Mouse (Mus musculus) layer of hippocampus, adult 8-10 months (tissue): ENCODE data around the gene Herc1. TPM values are rescaled to one million over a fixed set of nuclear protein-coding genes. Genes with fewer than 3 reads are reported as not detected.
A peak's percentile ranks its signal among the peaks of the same experiment; 100 is the strongest.
"Not testable (repeated sequence)": the region's sequence is repeated elsewhere in the genome, so short reads cannot be mapped to it uniquely, and the experiment has no call there.

Source experiments
- DNase-seq, 2 experiments: peaks; one replicate each; pipeline ENCODE4 v3.0.0; 2022; ENCODE audit warnings: low spot score in 2 of 2
- total RNA-seq, 4 experiments: library from RNA; stranded (reverse); gene quantifications; 2 replicates each; pipeline ENCODE4 v1.2.4; 2022

The Herc1 gene
- total RNA-seq, 4 experiments from 2014 or later: 102 to 128 (median 112) TPM

DNA sequence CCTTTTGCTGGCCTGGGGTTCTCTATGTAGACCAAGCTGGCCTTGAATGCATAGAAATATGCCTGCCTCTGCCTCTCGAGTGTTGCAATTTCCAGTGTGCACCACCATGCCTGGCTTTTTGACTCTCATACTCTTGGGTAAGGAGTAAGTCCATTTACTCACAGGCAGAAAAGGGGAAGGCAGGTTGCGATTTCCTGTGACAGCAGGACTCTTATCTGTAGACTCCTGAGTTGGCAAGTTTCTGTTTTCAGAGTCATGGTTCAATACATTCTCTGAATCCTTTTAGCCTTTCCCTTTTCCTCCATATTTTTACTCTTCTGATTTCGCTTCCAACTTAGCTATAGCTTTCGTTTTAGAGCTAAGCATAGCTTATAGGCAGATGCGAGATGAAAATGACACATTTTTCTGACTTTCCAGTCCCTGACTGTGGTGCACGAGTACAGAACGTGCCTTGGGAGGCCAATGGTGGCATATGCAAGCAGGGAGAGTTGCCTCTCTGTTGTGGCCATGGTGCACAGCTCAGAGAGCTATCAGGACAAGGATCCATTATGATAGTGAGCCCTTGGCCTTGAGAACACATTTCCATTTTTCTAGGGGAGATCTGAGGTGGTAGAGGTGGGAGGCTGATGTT, 2.7 kb upstream of the Herc1 start:
- DNase-seq: no peak

DNA sequence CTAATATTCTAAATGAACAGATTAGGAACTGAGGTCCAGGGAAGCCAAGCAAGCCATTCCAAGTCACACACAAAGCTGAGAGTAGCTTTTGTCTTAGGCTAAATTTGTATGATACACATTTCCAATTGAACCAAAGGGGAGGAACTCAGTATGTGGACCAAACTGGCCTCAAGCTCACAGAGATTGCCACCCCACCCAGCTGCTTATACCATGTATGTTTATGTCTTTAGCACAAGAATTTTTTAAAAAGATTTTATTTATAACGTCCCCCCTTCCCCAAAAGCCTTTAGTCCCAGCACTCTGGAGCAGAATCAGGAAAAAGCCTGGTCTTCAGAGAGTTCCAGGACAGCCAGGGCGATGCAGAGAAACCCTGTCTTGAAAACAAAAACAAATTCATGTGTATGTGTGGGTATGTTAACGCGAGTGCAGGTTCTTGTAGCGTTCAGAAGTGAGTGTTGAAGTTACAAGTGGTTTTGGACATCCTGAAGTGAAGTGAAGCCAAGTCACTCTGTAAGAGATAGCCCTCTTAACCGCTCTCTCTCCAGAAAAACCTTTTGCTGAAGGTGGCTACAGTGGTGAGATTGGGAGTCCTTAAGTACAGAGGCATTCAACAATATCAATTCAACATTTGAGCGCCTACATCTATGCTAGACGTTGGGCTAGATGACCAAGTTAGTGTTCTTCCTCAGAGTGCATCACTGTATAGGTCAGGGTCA, 948 bp upstream of the Herc1 start:
- DNase-seq: no peak

DNA sequence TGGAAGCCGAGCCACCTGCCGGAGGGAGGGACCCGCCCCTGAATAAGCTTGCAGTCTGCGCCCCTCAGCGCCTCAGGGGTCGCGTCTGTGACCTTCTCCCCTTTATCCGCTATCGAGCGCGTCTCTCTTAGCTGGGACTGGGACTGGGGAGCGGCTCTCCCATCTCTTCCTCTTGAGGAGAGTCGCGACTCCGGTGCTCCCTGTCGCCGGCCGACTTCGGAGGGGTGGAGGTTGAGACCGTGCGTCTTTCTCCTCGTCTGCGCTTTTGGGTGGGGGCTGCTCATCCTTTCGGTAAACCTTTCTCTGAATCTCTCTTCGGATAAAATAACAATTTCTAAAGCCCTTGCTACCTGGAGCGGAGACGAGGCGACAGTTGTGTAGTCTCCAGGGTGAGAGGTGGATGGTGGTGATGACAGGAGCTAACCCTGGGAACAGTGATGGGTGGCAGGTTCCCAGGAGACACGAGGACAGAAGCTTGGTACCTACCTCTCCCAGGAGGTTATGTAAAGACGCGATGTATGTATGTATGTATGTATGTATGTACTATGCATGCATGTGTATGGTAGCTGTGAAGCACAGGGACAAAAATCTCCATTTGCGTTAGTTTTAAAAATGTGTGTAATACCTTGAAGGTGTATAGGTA, 659 bp downstream of the Herc1 start:
- DNase-seq: peak in 1 of 2 experiments; percentile 13

DNA sequence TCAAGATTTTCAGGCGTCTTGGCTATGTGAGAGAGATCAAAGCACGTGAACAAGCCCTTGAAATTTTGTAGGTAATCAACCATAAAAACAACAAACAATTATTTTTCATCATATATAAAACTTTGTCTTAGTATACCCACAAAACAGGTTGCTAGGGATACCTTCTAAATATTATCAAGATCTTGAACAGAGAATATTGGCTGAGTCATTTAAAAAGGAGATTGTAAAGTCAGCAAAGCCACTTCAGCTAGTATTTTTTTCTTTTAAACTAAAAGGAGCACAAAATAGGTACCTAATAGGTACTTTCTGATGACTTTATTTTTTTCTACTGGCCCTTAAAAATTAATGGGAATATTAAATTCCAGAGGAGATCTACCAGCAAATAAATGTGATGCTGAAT, 2.5 kb downstream of the Herc1 start:
- no peak for DNase-seq

DNA sequence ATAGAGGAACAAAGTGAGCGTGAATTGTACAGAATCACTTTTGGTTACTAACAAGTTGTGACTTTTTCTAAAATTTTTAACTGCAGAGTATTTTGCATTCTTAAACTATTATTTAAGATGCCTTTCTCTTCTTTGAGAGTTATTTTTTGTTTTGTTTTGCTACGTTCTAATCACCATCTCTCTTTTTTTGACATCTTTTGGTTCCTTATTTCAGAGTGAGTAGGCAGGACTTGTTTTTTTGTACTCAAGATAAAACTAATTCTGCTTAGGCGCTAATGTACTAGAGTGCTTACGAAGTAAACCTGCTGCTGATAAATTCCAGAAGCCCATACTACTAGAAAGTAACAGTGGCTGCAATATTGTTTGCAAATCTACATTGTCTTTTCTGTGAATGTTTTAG, 8.9 kb downstream of the Herc1 start:
- DNase-seq: no peak

DNA sequence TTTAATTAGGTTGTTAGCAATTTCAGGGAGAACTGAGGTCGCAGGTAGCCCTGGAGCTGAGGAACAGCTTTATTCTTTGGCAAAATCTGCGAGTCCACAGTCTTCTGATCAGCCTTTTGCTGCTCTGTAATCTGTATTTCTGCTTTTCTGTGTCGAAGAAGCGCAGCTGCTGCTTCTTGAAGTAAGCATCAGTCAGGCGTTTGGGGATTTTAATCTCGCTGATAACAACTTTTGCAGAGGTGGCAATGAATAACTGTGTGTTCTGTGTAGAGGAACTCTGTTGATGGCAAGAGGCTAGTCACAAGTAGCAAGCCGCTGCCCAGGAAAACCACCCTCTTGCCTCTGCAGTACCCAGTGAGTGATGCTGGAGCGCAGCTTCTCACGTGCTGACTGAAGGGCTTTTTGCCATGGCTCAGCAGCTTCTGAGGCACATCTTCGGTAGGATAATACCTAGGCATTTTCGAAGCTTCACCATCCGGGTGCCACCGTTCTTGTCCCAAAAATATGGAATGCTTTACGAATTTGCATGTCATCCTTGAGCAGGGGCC, 10.0 kb downstream of the Herc1 start:
- peak in 1 of 2 experiments; percentile 13 for DNase-seq

DNA sequence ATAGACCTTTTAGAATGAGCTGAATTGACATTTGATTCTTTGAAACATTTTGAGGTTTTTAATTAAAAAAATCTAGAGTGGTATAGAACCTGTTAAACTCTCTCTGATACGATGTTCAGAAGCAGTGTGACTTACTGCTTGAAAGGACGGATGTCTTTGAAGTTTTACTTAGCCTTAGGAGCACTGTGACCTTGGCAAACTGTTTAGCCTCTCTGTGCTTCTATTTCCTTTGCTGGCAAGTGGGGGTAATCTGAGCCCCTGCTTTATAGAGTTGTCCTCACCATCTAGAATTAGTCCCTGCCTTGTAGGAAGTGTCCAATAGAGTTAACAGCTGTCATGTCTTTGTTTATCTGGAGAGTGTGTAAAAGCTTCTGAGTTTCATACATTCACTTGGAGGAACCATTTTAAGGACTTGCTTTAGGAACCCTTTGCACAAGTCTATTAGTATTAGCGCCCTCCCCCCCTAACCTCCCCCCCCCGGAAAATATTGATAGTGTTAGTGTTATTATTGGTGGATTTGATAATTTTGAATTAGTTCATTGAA, 18.7 kb downstream of the Herc1 start:
- no peak for DNase-seq

DNA sequence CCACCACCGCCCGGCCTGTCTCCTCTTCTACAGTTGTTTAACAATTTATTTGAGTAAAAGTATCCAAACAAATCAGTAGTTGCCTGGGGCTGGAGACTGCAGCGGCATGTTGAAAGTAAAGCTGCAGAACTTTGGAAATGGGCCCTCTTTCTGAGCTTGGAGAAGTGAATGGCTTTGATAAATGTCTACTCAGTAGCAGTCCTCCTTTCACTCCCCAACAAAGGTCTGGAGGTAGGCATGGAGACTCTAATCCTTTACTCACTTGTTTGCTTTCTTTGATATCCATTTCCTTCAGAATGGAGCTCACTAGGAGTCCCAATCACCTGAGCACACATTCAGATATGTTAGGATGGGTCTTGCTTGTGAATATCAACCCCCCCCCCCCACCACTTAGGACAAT, 20.1 kb downstream of the Herc1 start:
- DNase-seq: no peak

DNA sequence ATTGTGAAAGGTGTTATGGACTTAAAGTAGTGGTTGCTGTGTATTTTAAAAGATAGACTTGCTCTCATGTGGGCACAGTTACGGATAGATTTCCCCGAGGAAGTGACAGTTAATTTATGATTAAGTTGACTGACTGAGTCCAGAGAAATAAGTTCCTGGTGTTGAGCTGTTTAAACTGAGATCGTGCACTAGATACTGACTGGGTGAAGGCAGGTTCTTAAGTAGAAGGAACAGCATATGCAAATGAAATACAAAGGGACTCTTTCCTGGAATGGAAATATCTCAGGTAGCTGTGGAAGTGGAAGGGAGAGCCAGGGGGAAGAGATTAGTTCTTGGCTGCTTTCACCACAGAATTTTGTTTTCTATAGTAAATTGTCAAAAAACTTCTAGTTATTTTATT, 20.6 kb downstream of the Herc1 start:
- no peak for DNase-seq

DNA sequence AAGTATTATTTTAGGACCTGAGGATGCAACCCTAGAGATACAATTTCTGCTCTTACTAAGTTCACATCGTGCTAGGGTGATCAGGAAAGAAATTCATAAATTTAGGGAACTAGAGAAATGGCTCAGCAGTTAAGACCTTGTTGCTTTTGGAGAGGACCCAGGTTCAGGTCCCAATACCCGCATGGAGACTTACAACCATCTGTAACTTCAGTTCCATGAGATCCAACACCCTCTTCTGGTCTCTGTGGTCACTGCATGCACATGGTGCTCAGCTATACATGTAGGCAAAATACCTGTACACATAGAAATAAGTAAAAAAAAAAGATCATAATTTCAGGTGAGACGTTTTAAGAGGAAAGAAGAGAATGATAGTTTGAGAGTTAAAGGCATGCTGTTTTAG, 23.2 kb downstream of the Herc1 start:
- no peak for DNase-seq

DNA sequence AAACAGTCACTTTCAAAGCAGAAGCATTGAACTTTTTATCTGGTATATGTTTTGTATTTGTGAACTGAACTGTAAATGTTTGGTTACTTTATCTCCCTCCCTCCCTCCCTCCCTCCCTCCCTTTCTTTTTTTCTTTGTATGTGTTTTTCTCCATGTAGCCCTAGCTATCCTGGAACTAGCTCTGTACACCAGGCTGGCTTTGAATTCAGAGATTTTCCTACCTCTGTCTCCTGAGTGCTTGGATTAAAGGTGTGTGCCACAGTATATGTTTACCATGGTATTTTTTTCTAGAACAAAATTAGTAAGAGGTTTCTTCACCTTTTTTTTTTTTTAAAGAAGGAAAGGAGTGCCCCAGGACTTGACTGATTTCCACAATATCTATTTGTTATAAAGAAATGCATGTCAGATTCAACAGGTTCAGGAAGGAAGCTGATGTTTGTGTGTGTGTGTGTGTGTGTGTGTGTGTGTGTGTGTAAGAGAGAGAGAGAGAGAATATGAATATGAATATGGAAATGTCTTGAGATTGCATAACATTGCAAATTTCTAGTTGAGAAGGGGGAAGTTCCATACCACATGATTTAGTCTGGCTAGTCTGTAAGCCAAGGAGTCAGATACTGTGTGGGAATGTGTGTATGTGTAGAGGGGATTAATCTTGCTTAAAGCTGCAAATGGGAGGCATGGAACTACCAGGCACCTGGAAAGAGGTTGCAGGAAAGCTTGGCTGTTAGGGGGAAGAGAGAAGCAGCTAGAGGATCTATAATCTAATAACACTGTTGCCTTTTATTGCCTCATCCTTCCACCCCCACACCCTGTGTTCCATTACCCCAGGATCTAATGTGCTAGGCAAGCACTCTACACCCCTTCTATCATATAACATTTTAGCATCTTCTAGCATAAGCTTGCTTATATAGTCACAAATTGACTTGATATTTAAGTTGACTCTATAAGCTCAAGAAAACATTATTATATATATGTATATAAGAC, 24.5 kb downstream of the Herc1 start:
- no peak for DNase-seq

DNA sequence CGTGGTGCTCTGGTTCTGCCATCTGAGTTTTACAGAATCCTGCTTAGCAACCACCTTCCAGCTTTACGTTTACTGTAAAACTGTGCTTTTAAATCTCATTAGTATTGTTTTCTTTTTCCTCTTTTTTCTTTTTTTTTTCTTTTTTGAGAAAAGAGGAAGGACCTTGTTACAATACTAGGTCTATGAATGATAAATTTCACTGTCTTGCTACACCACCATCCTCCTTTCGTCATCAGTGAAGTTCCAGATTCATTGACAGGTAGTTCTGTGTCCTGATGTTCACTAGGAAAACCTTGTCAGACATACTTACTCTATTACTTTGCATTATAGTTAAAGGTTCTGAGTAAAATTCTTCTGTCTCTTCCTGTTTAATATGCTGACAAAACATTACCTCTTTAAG, 33.2 kb downstream of the Herc1 start:
- no peak for DNase-seq

DNA sequence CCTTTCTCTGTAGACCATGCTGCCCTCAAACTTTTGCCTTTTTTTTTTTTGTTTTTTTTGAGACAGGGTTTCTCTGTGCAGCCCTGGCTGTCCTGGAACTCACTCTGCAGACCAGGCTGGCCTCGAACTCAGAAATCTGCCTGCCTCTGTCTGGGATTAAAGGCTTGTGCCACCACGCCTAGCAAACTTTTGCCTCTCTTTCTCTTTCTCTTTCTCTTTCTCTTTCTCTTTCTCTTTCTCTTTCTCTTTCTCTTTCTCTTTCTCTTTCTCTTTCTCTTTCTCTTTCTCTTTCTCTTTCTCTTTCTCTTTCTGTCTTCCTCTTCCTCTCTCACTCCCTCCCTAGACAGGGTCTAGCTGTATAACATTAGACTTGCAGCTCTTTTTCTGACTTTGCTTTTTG, 40.1 kb downstream of the Herc1 start:
- not testable (repeated sequence) for DNase-seq

DNA sequence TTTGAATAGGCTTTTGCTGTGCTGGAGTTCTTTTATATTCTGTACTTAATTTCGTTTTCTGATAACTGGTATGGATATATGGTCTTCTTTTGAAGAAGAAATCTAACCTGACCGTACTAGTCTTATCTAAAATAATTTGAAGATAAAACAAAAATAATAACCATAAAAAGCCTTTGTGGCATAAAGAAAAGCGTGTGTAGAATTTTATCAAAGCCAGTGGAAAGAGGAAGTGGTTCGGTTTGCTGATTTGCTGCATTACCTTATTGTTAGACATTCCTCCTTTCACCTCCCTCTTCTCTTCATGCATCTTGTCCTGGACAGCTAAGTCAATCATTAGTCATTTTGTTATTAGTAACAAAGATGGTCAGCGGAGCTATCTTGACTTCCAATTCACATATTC, 43.1 kb downstream of the Herc1 start:
- DNase-seq: no peak

DNA sequence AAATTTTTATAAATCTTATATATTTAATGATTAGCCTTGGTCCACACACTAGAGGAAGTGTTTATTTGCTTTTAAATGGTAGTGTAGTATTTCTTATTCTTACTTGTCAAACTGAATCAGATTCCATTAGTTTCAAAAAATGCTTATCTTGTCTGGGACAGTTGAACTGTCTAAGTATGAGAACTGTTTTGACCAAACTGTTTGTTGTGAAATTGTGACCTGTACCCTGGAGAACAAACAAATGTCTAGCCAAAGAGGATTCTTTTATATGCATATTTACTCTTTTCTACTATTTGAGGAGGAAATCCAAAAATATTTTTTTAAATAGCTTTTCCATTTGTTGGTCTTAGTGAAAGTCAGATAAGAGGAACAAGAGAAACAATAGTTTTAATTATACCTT, 73.2 kb downstream of the Herc1 start:
- DNase-seq: no peak

DNA sequence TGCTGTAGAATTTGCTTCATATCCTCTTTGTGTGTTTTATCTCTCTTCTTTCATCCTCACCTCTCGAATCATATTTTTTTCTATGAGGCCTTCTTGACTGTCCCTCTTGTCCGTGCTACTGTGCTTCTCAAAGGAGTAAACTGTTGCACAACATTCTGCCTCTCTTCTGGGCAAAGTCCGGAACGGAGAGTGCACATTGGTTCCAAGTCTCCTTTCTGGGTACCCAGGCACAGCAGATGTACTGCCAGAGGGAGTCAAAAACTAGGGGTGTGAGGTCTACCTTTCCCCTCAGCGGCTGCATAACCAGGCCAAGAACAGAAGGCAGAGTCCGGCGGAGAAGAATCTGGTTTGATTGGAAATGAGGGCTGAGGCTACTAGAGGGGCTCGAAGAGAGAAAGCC, 89.8 kb downstream of the Herc1 start:
- no peak for DNase-seq

DNA sequence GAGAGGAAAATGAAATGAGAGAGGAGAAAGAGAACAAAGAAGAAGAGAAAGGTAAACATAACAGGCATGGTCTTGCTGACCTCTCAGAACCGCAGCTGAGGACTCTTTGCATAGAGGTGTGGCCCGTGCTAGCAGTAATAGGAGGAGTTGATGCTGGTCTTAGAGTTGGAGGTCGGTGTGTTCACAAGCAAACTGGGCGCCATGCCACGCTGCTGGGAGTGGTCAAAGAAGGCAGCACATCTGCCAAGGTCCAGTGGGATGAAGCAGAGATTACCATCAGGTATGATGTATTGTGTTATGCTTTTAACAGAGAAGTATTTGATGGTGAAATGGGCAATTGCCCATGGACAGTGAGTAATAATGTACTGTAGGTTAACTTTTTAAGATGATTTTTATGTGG, 98.0 kb downstream of the Herc1 start:
- no peak for DNase-seq

DNA sequence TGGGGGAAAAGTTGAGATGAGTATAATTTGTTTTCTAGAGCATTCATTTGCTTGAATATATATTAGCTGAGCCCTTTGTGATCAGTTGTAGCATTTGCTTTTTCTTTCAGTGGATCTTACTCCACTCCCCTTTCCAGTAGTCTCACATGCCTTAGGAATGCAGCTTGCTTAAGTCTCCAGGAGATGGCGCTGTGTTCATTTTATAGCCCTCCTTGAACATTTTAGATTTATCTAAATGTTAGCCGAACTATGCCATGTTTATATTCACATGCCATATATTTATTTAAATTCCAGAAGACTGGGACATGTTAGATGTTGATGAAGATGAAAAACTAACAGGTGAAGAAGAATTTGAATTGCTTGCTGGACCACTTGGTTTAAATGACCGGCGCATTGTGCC, 114.8 kb downstream of the Herc1 start:
- no peak for DNase-seq

DNA sequence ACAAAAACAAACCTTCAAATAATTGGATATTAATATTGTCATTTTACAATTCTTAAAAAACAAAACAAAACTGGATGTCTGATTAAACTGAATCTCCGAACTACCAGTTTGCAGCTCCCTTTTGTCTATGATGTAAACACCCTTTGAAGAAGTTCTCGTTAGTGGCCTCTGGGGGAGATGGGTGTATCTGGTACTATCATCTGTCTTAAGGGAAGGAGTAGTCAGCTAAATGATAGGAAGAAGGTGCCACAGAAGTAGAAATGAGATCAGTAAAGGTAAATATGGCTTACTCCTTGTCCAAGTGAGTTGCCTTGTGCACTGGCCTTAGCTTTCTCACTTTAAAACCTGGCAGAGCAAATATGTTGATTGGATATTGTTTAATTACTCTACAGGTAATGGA, 127.5 kb downstream of the Herc1 start:
- no peak for DNase-seq

DNA sequence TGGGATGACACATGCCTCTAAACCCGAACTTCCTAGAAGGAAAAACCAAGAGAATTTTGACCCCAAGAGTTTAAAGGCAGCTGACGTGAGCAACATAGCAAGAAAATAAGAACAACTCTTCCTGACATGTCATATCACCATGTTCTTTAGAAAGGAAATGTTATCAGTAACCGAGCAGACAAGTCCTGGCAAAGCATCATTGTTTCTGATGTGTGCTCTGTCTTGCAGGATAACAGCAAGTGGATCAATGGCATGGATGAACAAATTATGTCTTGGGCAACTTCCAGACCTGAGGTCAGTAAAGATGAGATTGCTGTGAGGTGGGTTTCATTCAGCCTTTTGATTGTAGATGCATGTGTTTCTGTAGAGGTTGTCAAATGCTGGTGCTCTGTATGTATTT, 133.2 kb downstream of the Herc1 start:
- no peak for DNase-seq

DNA sequence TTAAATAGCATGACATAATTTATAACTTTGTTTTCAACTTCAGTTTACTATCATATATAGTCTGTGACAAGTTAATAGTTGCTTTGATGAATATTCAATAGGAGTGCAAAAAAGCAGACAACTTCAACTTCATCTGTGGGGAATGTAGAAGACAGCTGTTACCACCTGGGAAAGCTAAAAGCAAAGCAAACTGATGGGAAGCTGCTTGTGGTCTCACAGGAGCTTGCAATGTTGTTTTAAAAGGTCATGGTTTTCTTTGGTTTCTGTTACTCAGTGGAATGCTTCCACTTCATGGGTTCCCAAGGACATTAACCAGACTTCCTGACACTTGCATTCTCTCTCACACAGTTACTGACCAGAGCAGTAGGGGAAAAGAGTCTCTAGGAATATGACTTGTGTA, 138.5 kb downstream of the Herc1 start:
- DNase-seq: no peak
